Comparison of ENCODE assay signal across 9 mouse cellular contexts in genomic region chr19:5921715-5922114, GRCm38 (mm10). TPM values are rescaled to one million over a fixed set of nuclear protein-coding genes. Genes with fewer than 3 reads are reported as not detected.
A peak's percentile ranks its signal among the peaks of the same experiment; 100 is the strongest.
DNase-seq lines count a peak whose midpoint lies in the region; ATAC-seq lines count a peak whose summit lies in the region.
"Had no signal": no experiment of that assay in that cellular context is flagged by ENCODE, and none has a peak within 500 bp of the region (broad histone marks: within the 10 kb centered on the region; RNA-seq: fewer than 3 reads in every experiment).

No protein-coding gene starts in this region.

- H3K9ac ChIP-seq in kidney, embryonic 15.5 days: 0 out of 2 replicates have a peak overlapping the region, but pooled peaks have one; percentile 21

- H3K4me3 ChIP-seq in kidney, embryonic 15.5 days (replicated peaks): peak overlapping the region; percentile 53

- 0 out of 2 replicates have a peak, but pooled peaks have one; percentile 19 for ATAC-seq in kidney, embryonic 15.5 days (replicated peaks; ENCODE audit: low FRiP score)
- ATAC-seq: Patski had no signal

- H3K9me3 ChIP-seq in kidney, embryonic 15.5 days (replicated peaks): no peaks in the 10 kb centered on the region

- peaks cover 41% of the 10 kb centered on the region for H3K4me1 ChIP-seq in kidney, embryonic 15.5 days

- H3K36me3 ChIP-seq in kidney, embryonic 15.5 days: peaks cover 39% of the 10 kb centered on the region

- peak overlapping the region; percentile 56 for H3K27ac ChIP-seq in kidney, embryonic 15.5 days

- H3K4me2 ChIP-seq in kidney, embryonic 15.5 days: peak overlapping the region; percentile 74

- DNase-seq in kidney, adult 11 months: peak; percentile 62
- DNase-seq in kidney, adult 9 months: no peak
- DNase-seq in heart, adult 8-10 months (ENCODE audit: low spot score): peak; percentile 50
- DNase-seq in lung, postnatal 4 days: peak; percentile 23 to 60
- DNase-seq in yolk sac, embryonic 10.5 days (ENCODE audit: low spot score): no peak
- DNase-seq in MN1 (ENCODE audit: low spot score): no peak
- DNase-seq in spleen, adult 18-20 months: no peak

- peaks cover 4% of the 10 kb centered on the region; the same call in 1 of the 2 replicates for H3K27me3 ChIP-seq in kidney, embryonic 15.5 days
- H3K27me3 ChIP-seq: Patski had no signal

- 14% methylated on average over 9 of the region's 9 CpGs for WGBS in kidney, embryonic 15.5 days

RNA-seq across cellular contexts. Expression of gene Cdc42ep2, which starts 2.9 kb away (rescaled TPM):
- 1 to 10 TPM; 6.0 to 9.7 (median 8.9) TPM for total RNA-seq in heart, adult 8-10 months (2022)
- 13.4 and 15.5 TPM in 2 replicates for polyA plus RNA-seq in kidney, embryonic 15.5 days (2015; fragmentation: Nextera tagmentation; extraction: Ambion mirVana)

RNA-seq across cellular contexts. Expression of gene Dpf2, which starts 8.9 kb away (rescaled TPM):
- 10 to 100 TPM; 71.9 to 95.2 (median 81.1) TPM for total RNA-seq in heart, adult 8-10 months (2022)
- polyA plus RNA-seq in kidney, embryonic 15.5 days (2015; fragmentation: Nextera tagmentation; extraction: Ambion mirVana): 166 and 178 TPM in 2 replicates

RNA-seq across cellular contexts. Expression of gene Tigd3, which starts 27.8 kb away (rescaled TPM):
- under 1 TPM; 0.23 to 0.50 (median 0.34) TPM for total RNA-seq in heart, adult 8-10 months (2022)
- 4.2 and 4.7 TPM in 2 replicates for polyA plus RNA-seq in kidney, embryonic 15.5 days (2015; fragmentation: Nextera tagmentation; extraction: Ambion mirVana)

RNA-seq across cellular contexts. Expression of gene Pola2, which starts 42.3 kb away (rescaled TPM):
- total RNA-seq in heart, adult 8-10 months (2022): 10 to 100 TPM in 2 of 4 experiments, 1 to 10 TPM in 2; 7.8 to 13.5 (median 9.3) TPM
- polyA plus RNA-seq in kidney, embryonic 15.5 days (2015; fragmentation: Nextera tagmentation; extraction: Ambion mirVana): 75.3 and 83.2 TPM in 2 replicates

RNA-seq across cellular contexts. Expression of gene Slc25a45, which starts 44.1 kb away (rescaled TPM):
- 1 to 10 TPM; 2.4 to 3.8 (median 2.8) TPM for total RNA-seq in heart, adult 8-10 months (2022)
- polyA plus RNA-seq in kidney, embryonic 15.5 days (2015; fragmentation: Nextera tagmentation; extraction: Ambion mirVana): 8.1 and 8.5 TPM in 2 replicates

Comparison
In these comparisons a context has a peak if more than half of its experiments do, and no peak if none do; other contexts are left out.
1. DNase-seq: peak in kidney, adult 11 months (single experiment), heart, adult 8-10 months (single experiment) and lung, postnatal 4 days (2 of 2); none in kidney, adult 9 months (single experiment), yolk sac, embryonic 10.5 days (single experiment), MN1 (single experiment) and spleen, adult 18-20 months (0 of 2).